Mouse (Mus musculus): ENCODE measurements around the gene Tnip1. TPM values are rescaled to one million over a fixed set of nuclear protein-coding genes. Genes with fewer than 3 reads are reported as not detected.

Gene Tnip1
- polyA plus RNA-seq, 1 experiment from 2014 or later = 13.2 TPM

DNA sequence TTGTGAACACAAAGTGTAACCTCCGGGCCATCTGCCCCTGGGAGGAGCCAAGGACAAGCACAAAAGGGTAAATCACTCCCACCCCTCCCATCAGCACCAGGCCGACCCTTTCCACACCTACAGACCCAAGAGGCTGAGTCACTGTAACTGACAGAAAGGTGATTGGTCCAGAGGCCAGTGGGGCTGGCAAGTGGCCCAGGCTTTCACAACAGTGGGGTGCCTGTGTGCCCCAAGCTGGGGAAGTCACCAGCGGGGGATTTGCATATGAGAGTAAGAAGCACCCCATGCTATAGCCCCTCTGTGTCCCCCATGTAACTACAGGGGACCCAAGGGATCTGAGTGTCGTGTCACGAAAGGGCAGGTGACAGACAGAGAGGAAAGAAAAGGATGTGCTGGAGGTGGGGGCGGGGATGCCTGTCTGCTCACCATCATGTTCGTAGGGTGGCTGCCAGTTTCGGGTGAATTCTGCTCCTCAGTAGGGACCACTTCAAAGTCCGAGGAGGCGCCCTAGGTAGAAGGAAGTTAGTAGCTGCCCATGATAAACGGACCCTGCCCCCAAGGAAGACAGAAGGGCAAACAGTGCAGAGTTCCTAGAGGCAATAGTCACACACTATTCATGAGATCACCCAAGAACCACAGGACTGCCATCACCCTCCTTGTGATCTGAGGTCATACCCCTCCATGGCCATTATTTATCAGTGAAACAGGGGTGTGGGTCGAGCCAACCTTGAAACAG lies 26.5 kb downstream of the Tnip1 start:
- Histone ChIP-seq H3K9me3 (ENCODE audit: control insufficient read depth, low read length) (no peaks in the 10 kb centered on the region), H3K4me1 (ENCODE audit: control insufficient read depth, insufficient read depth, low read length) (0 out of 2 replicates have a peak, but pooled peaks cover 2% of the 10 kb centered on the region), H3K4me2 (ENCODE audit: low read depth) (no peak overlapping the region), H3K4me3 (ENCODE audit: low read depth, low read length) (no peak overlapping the region), H3K9ac (ENCODE audit: low read length) (no peak overlapping the region), H3K27ac (ENCODE audit: low read depth, low read length) (no peak overlapping the region), H3K36me3 (ENCODE audit: control insufficient read depth, insufficient read depth, low read length) (peaks cover 2% of the 10 kb centered on the region; the same call in 1 of the 2 replicates), H3K27me3 (ENCODE audit: control insufficient read depth, insufficient read depth, low read length) (no peaks in the 10 kb centered on the region)
- ATAC-seq (ENCODE audit: insufficient read depth, low FRiP score, low TSS enrichment) (no peak), DNase-seq (ENCODE audit: low spot score) (no peak)
- WGBS = 41% methylated on average over 12 of the region's 12 CpGs

DNA sequence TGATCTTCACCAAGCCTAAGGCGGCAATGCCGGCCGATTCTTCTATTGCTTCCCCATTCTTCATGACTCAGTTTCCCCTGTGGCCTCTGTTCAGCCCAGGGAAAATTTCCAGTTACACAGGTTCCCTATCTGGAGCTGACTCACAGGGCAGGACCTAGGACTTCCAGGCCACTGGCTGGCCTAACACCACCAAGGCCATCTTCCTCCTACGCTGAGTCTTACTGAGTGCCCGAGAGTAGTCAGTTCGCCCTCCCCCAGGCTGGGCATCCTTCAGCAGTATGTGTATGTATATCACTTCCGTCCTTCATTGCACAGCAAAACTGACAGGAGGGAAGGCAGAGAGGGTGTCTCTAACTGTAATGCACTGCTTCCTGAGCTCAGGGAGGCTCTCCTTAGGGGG lies 28.5 kb downstream of the Tnip1 start:
- Histone ChIP-seq H3K9me3 (ENCODE audit: control insufficient read depth, low read length) (no peaks in the 10 kb centered on the region), H3K36me3 (ENCODE audit: control insufficient read depth, insufficient read depth, low read length) (peaks cover 2% of the 10 kb centered on the region; the same call in 1 of the 2 replicates), H3K4me1 (ENCODE audit: control insufficient read depth, insufficient read depth, low read length) (0 out of 2 replicates have a peak, but pooled peaks cover 2% of the 10 kb centered on the region), H3K4me3 (ENCODE audit: low read depth, low read length) (no peak overlapping the region), H3K27ac (ENCODE audit: low read depth, low read length) (no peak overlapping the region), H3K9ac (ENCODE audit: low read length) (no peak overlapping the region), H3K27me3 (ENCODE audit: control insufficient read depth, insufficient read depth, low read length) (no peaks in the 10 kb centered on the region), H3K4me2 (ENCODE audit: low read depth) (no peak overlapping the region)
- ATAC-seq (ENCODE audit: insufficient read depth, low FRiP score, low TSS enrichment) = no peak
- DNase-seq (ENCODE audit: low spot score) = no peak
- WGBS = 95% methylated on average over 7 of the region's 7 CpGs

- no peak overlapping the region for H3K27ac ChIP-seq (ENCODE audit: low read depth, low read length)
- WGBS = 94% methylated on average over 6 of the region's 6 CpGs
- no peak overlapping the region for H3K9ac ChIP-seq (ENCODE audit: low read length)
- H3K4me1 ChIP-seq (ENCODE audit: control insufficient read depth, insufficient read depth, low read length) = 0 out of 2 replicates have a peak, but pooled peaks cover 2% of the 10 kb centered on the region
- H3K4me3 ChIP-seq (ENCODE audit: low read depth, low read length) = no peak overlapping the region
- no peaks in the 10 kb centered on the region for H3K9me3 ChIP-seq (ENCODE audit: control insufficient read depth, low read length)
- ATAC-seq (ENCODE audit: insufficient read depth, low FRiP score, low TSS enrichment) = no peak
- no peak overlapping the region for H3K4me2 ChIP-seq (ENCODE audit: low read depth)
- DNase-seq (ENCODE audit: low spot score) = no peak
- H3K36me3 ChIP-seq (ENCODE audit: control insufficient read depth, insufficient read depth, low read length) = peaks cover 1% of the 10 kb centered on the region; the same call in 1 of the 2 replicates
- H3K27me3 ChIP-seq (ENCODE audit: control insufficient read depth, insufficient read depth, low read length) = no peaks in the 10 kb centered on the region
These were observed 30.2 kb downstream of the Tnip1 start for GRCm38 (mm10) chr11:54932540-54932939.

DNA sequence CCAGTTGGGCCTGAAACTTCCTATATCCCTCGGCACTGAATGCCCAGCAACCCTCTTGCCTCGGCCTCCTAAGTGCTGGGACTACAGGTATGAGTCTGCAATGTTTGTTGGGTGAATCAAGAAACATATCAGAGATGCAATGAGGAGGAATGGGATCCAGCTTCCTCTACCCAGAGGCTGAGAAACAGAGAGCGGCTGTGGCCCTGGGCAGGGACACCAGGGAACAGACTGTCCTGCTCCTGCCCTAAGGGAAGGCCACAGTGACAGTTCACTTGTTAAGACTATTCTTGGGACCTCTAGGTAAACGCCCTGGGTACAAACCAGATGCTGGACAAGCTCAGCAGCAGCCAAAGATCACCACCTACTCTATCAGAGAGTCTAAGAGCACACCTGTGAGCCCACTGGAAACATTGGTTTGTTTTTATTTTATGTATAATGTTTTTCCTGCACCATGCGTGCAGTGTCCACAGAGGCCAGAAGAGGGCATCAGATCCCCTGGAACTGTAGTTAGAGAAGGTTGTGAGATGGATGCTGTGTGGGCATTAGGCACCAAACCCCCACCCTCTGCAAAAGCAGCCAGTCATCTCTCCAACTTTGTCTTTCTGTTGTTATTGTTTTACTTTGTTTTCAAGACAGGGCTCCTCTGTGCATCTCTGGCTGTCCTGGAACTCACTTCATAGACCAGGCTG lies 31.2 kb downstream of the Tnip1 start:
- Histone ChIP-seq H3K36me3 (ENCODE audit: control insufficient read depth, insufficient read depth, low read length) (no peaks in the 10 kb centered on the region; the same call in 1 of the 2 replicates), H3K27ac (ENCODE audit: low read depth, low read length) (no peak overlapping the region)
- DNase-seq (ENCODE audit: low spot score) = peak; percentile 36

DNA sequence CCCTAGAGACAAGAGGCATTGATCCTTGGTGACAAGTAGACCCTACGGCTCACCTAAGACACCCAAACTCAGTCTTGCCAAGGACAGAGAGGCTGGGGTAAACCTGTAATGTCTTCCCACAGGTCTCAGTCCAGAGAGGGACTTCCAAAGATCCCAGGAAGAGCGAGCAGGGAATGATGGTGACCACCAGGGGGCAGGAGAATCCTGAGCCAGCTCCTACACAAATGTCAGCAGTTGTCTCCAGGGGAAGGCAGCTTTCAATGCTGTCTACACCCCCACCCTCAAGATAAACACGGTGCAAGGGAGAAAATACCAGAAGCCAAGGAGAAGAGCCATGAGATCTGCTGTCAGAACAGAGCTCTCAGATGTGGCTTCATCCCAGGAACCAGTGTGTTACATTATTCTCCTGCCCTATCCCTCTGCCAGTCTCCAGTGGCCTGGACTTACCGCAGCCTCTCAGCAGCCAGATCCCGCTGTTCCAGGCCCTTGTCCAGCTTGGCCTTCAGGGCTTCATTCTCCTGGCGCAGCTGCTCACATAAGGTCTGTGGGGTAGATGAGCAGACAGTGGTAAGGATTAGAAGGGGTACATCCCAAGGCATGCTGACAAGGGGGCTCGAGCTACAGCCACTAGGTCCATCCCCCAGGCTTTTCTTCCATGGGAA lies 32.3 kb downstream of the Tnip1 start:
- H3K4me2 ChIP-seq (ENCODE audit: low read depth) = no peak overlapping the region
- no peaks in the 10 kb centered on the region for H3K27me3 ChIP-seq (ENCODE audit: control insufficient read depth, insufficient read depth, low read length)
- no peak overlapping the region for H3K27ac ChIP-seq (ENCODE audit: low read depth, low read length)
- no peaks in the 10 kb centered on the region; the same call in 1 of the 2 replicates for H3K36me3 ChIP-seq (ENCODE audit: control insufficient read depth, insufficient read depth, low read length)
- ATAC-seq (ENCODE audit: insufficient read depth, low FRiP score, low TSS enrichment) (no peak), DNase-seq (ENCODE audit: low spot score) (peak; percentile 63)
- no peaks in the 10 kb centered on the region for H3K9me3 ChIP-seq (ENCODE audit: control insufficient read depth, low read length)
- H3K4me1 ChIP-seq (ENCODE audit: control insufficient read depth, insufficient read depth, low read length) = no peaks in the 10 kb centered on the region
- no peak overlapping the region for H3K9ac ChIP-seq (ENCODE audit: low read length)
- H3K4me3 ChIP-seq (ENCODE audit: low read depth, low read length) = no peak overlapping the region
- 68% methylated on average over 7 of the region's 7 CpGs for WGBS

More for the DNA sequence above, 31.2 kb downstream of the Tnip1 start:
- no peak for ATAC-seq (ENCODE audit: insufficient read depth, low FRiP score, low TSS enrichment)
- Histone ChIP-seq H3K9me3 (ENCODE audit: control insufficient read depth, low read length) (no peaks in the 10 kb centered on the region), H3K4me2 (ENCODE audit: low read depth) (no peak overlapping the region), H3K4me3 (ENCODE audit: low read depth, low read length) (no peak overlapping the region), H3K4me1 (ENCODE audit: control insufficient read depth, insufficient read depth, low read length) (0 out of 2 replicates have a peak, but pooled peaks cover 2% of the 10 kb centered on the region), H3K27me3 (ENCODE audit: control insufficient read depth, insufficient read depth, low read length) (no peaks in the 10 kb centered on the region), H3K9ac (ENCODE audit: low read length) (no peak overlapping the region)
- WGBS = 61% methylated on average over 5 of the region's 5 CpGs

GRCm38 (mm10) chr11:54929744-54930143 lies 33.0 kb downstream of the Tnip1 start:
- no peak for ATAC-seq (ENCODE audit: insufficient read depth, low FRiP score, low TSS enrichment)
- no peak overlapping the region for H3K27ac ChIP-seq (ENCODE audit: low read depth, low read length)
- no peaks in the 10 kb centered on the region for H3K9me3 ChIP-seq (ENCODE audit: control insufficient read depth, low read length)
- H3K36me3 ChIP-seq (ENCODE audit: control insufficient read depth, insufficient read depth, low read length) = peaks cover 2% of the 10 kb centered on the region; the same call in 1 of the 2 replicates
- H3K27me3 ChIP-seq (ENCODE audit: control insufficient read depth, insufficient read depth, low read length) = no peaks in the 10 kb centered on the region
- no peak for DNase-seq (ENCODE audit: low spot score)
- no peak overlapping the region for H3K9ac ChIP-seq (ENCODE audit: low read length)
- no peak overlapping the region for H3K4me2 ChIP-seq (ENCODE audit: low read depth)
- H3K4me1 ChIP-seq (ENCODE audit: control insufficient read depth, insufficient read depth, low read length) = no peaks in the 10 kb centered on the region
- WGBS = 88% methylated on average over 8 of the region's 8 CpGs
- no peak overlapping the region for H3K4me3 ChIP-seq (ENCODE audit: low read depth, low read length)

- no peaks in the 10 kb centered on the region for H3K27me3 ChIP-seq (ENCODE audit: control insufficient read depth, insufficient read depth, low read length)
- no peak overlapping the region for H3K27ac ChIP-seq (ENCODE audit: low read depth, low read length)
- WGBS = 95% methylated on average over 6 of the region's 6 CpGs
- no peak overlapping the region for H3K4me2 ChIP-seq (ENCODE audit: low read depth)
- no peak for ATAC-seq (ENCODE audit: insufficient read depth, low FRiP score, low TSS enrichment)
- no peak for DNase-seq (ENCODE audit: low spot score)
- no peaks in the 10 kb centered on the region for H3K9me3 ChIP-seq (ENCODE audit: control insufficient read depth, low read length)
- no peak overlapping the region for H3K4me3 ChIP-seq (ENCODE audit: low read depth, low read length)
- H3K36me3 ChIP-seq (ENCODE audit: control insufficient read depth, insufficient read depth, low read length) = peaks cover 2% of the 10 kb centered on the region; the same call in 1 of the 2 replicates
- H3K9ac ChIP-seq (ENCODE audit: low read length) = no peak overlapping the region
- H3K4me1 ChIP-seq (ENCODE audit: control insufficient read depth, insufficient read depth, low read length) = no peaks in the 10 kb centered on the region
These were observed 33.4 kb downstream of the Tnip1 start for GRCm38 (mm10) chr11:54929290-54929689.

DNA sequence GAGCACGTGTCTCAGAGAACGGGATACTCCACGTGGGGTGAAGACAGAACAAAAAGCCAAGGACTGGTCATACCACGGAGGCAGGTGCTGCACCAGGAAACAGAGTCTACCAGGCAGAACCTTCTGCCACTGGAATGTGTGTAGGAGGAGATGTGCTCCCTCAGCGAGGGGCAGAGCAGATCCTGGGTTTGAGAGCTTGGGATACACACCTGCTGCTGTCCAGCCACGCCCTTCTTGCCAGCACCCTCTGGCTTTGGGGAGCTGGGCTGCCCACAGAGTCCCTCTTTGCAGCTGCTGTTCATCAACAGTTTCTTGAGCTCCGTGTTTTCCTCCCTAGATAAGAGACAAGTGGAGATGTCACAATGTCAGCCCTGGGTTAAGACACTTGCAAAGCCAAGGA lies 33.8 kb downstream of the Tnip1 start:
- Histone ChIP-seq H3K27me3 (ENCODE audit: control insufficient read depth, insufficient read depth, low read length) (no peaks in the 10 kb centered on the region), H3K27ac (ENCODE audit: low read depth, low read length) (no peak overlapping the region), H3K4me3 (ENCODE audit: low read depth, low read length) (no peak overlapping the region), H3K4me1 (ENCODE audit: control insufficient read depth, insufficient read depth, low read length) (no peaks in the 10 kb centered on the region), H3K9ac (ENCODE audit: low read length) (no peak overlapping the region), H3K4me2 (ENCODE audit: low read depth) (no peak overlapping the region), H3K9me3 (ENCODE audit: control insufficient read depth, low read length) (no peaks in the 10 kb centered on the region), H3K36me3 (ENCODE audit: control insufficient read depth, insufficient read depth, low read length) (peaks cover 2% of the 10 kb centered on the region; the same call in 1 of the 2 replicates)
- ATAC-seq (ENCODE audit: insufficient read depth, low FRiP score, low TSS enrichment) (no peak), DNase-seq (ENCODE audit: low spot score) (no peak)
- 83% methylated on average over 7 of the region's 7 CpGs for WGBS

Data from neural tube, embryonic 11.5 days (tissue).